In genomic region chr7:112779636-112780035, GRCm38 (mm10) we compare ENCODE assay signal across 8 mouse cellular contexts.
DNase-seq lines count a peak whose midpoint lies in the region; ATAC-seq and TF ChIP-seq lines count a peak whose summit lies in the region.
"Had no signal": no experiment of that assay in that cellular context is flagged by ENCODE, and none has a peak within 500 bp of the region (broad histone marks: within the 10 kb centered on the region; RNA-seq: fewer than 3 reads in every experiment).

No protein-coding gene starts in this region.

- H3K27ac ChIP-seq in heart, embryonic 16.5 days (ENCODE audit: low read length): peak overlapping the region; percentile 79
- 0 out of 2 replicates have a peak overlapping the region, but pooled peaks have one; percentile 25 for H3K27ac ChIP-seq in forebrain, embryonic 12.5 days
- peak overlapping the region; percentile 28; the same call in 1 of the 2 replicates for H3K27ac ChIP-seq in hindbrain, embryonic 15.5 days (replicated peaks)
- no peak overlapping the region for H3K27ac ChIP-seq in midbrain, postnatal 0 days (ENCODE audit: low read depth, low read length)

- TF ChIP-seq CTCF in midbrain, postnatal 0 days (IDR thresholded peaks at IDR 0.05): no peak

- no peaks in the 10 kb centered on the region for H3K27me3 ChIP-seq in heart, embryonic 16.5 days (ENCODE audit: control insufficient read depth, insufficient read depth, low read length)
- H3K27me3 ChIP-seq in forebrain, embryonic 12.5 days: no peaks in the 10 kb centered on the region
- H3K27me3 ChIP-seq in hindbrain, embryonic 15.5 days: no peaks in the 10 kb centered on the region
- H3K27me3 ChIP-seq in midbrain, postnatal 0 days (ENCODE audit: insufficient read depth, low read length): no peaks in the 10 kb centered on the region

- H3K9me3 ChIP-seq in heart, embryonic 16.5 days (replicated peaks; ENCODE audit: control insufficient read depth, low read length): no peaks in the 10 kb centered on the region
- no peaks in the 10 kb centered on the region for H3K9me3 ChIP-seq in forebrain, embryonic 12.5 days
- H3K9me3 ChIP-seq in hindbrain, embryonic 15.5 days: no peaks in the 10 kb centered on the region
- H3K9me3 ChIP-seq in midbrain, postnatal 0 days (ENCODE audit: low read length): no peaks in the 10 kb centered on the region

- WGBS in heart, embryonic 16.5 days: 25% methylated on average over 6 of the region's 6 CpGs
- WGBS in forebrain, embryonic 12.5 days: 30% methylated on average over 6 of the region's 6 CpGs
- WGBS in hindbrain, embryonic 15.5 days: 17% methylated on average over 6 of the region's 6 CpGs
- 36% methylated on average over 6 of the region's 6 CpGs for WGBS in midbrain, postnatal 0 days

- H3K9ac ChIP-seq in heart, embryonic 16.5 days (ENCODE audit: low read length): peak overlapping the region; percentile 36
- no peak overlapping the region for H3K9ac ChIP-seq in forebrain, embryonic 12.5 days
- no peak overlapping the region for H3K9ac ChIP-seq in hindbrain, embryonic 15.5 days
- no peak overlapping the region for H3K9ac ChIP-seq in midbrain, postnatal 0 days (replicated peaks; ENCODE audit: low read length, poor library complexity, severe bottlenecking)

- H3K4me1 ChIP-seq in heart, embryonic 16.5 days (ENCODE audit: control insufficient read depth, insufficient read depth, low read length): peaks cover 40% of the 10 kb centered on the region
- peaks cover 47% of the 10 kb centered on the region for H3K4me1 ChIP-seq in forebrain, embryonic 12.5 days
- H3K4me1 ChIP-seq in hindbrain, embryonic 15.5 days (replicated peaks): peaks cover 30% of the 10 kb centered on the region
- peaks cover 5% of the 10 kb centered on the region; the same call in 1 of the 2 replicates for H3K4me1 ChIP-seq in midbrain, postnatal 0 days (ENCODE audit: insufficient read depth, low read length)

- no peak for DNase-seq in heart, adult 18-20 months
- DNase-seq in midbrain, postnatal 0 days (ENCODE audit: low spot score): peak; percentile 51
- DNase-seq in right cerebral cortex, postnatal 14 days: no peak
- DNase-seq in thymus, postnatal 4 days: no peak
- DNase-seq: adrenal gland, adult 8-10 months had no signal

- ATAC-seq in heart, embryonic 16.5 days (replicated peaks; ENCODE audit: extremely low read depth, insufficient read depth, low FRiP score): peak; percentile 59
- ATAC-seq in forebrain, embryonic 12.5 days (ENCODE audit: low FRiP score): peak; percentile 82
- peak; percentile 72 for ATAC-seq in hindbrain, embryonic 15.5 days (ENCODE audit: low FRiP score, low read depth)
- ATAC-seq in midbrain, postnatal 0 days (ENCODE audit: low FRiP score): no peak

- H3K4me3 ChIP-seq in heart, embryonic 16.5 days (ENCODE audit: low read length): no peak overlapping the region
- H3K4me3 ChIP-seq in forebrain, embryonic 12.5 days (replicated peaks): no peak overlapping the region
- no peak overlapping the region for H3K4me3 ChIP-seq in hindbrain, embryonic 15.5 days
- no peak overlapping the region for H3K4me3 ChIP-seq in midbrain, postnatal 0 days (ENCODE audit: low read depth, low read length)

- peak overlapping the region; percentile 6; the same call in 1 of the 2 replicates for H3K4me2 ChIP-seq in heart, embryonic 16.5 days (ENCODE audit: low read depth, low read length)
- H3K4me2 ChIP-seq in forebrain, embryonic 12.5 days: no peak overlapping the region
- H3K4me2 ChIP-seq in hindbrain, embryonic 15.5 days: no peak overlapping the region
- H3K4me2 ChIP-seq in midbrain, postnatal 0 days (ENCODE audit: low read depth, low read length, poor library complexity, severe bottlenecking): no peak overlapping the region

- no peaks in the 10 kb centered on the region for H3K36me3 ChIP-seq in heart, embryonic 16.5 days (ENCODE audit: control insufficient read depth, insufficient read depth)
- no peaks in the 10 kb centered on the region for H3K36me3 ChIP-seq in forebrain, embryonic 12.5 days (replicated peaks)
- no peaks in the 10 kb centered on the region for H3K36me3 ChIP-seq in hindbrain, embryonic 15.5 days
- H3K36me3 ChIP-seq in midbrain, postnatal 0 days (ENCODE audit: insufficient read depth, low read length): no peaks in the 10 kb centered on the region
